Mouse (Mus musculus) spleen, postnatal 14 days (tissue): Measurements from ENCODE around the gene Dnajb8.

Source experiments
- DNase-seq, 2 experiments: peaks; one replicate each; pipeline ENCODE4 v3.0.0; 2021 to 2022; ENCODE audit warnings: low spot score in 2 of 2

Dnajb8 gene

GRCm38 (mm10) chr6:88221968-88222367 is at the start of gene Dnajb8:
Dnajb8 (plus strand) TSS chr6:88222268.
- DNase-seq, result no peak

GRCm38 (mm10) chr6:88174191-88174590 is 47.9 kb upstream of the Dnajb8 start:
- no peak for DNase-seq

- no peak for DNase-seq
Observed at GRCm38 (mm10) chr6:88174676-88175075, 47.4 kb upstream of the Dnajb8 start.

- no peak for DNase-seq
Observed at GRCm38 (mm10) chr6:88184671-88185070, 37.4 kb upstream of the Dnajb8 start.

- no peak for DNase-seq
Observed at GRCm38 (mm10) chr6:88188148-88188547, 33.9 kb upstream of the Dnajb8 start.

GRCm38 (mm10) chr6:88189312-88190042 is 32.6 kb upstream of the Dnajb8 start:
- peak; percentile 39 to 50 for DNase-seq

- no peak for DNase-seq
Observed at GRCm38 (mm10) chr6:88190043-88190309, 32.1 kb upstream of the Dnajb8 start.

GRCm38 (mm10) chr6:88190310-88191023 is 31.6 kb upstream of the Dnajb8 start:
- DNase-seq, result no peak

- DNase-seq, result no peak
Observed at GRCm38 (mm10) chr6:88191024-88191365, 31.1 kb upstream of the Dnajb8 start.

- DNase-seq, result no peak
Observed at GRCm38 (mm10) chr6:88191411-88192070, 30.5 kb upstream of the Dnajb8 start.

GRCm38 (mm10) chr6:88192756-88193155 is 29.3 kb upstream of the Dnajb8 start:
- no peak for DNase-seq

GRCm38 (mm10) chr6:88193433-88194052 is 28.5 kb upstream of the Dnajb8 start, which contains the start of gene Gata2:
Gata2 (plus strand) TSS chr6:88193891.
- no peak for DNase-seq

GRCm38 (mm10) chr6:88194053-88194977 is 27.8 kb upstream of the Dnajb8 start:
- no peak for DNase-seq

- no peak for DNase-seq
Observed at GRCm38 (mm10) chr6:88194978-88195325, 27.1 kb upstream of the Dnajb8 start.

GRCm38 (mm10) chr6:88196054-88196732 is 25.9 kb upstream of the Dnajb8 start:
- DNase-seq, result no peak

- no peak for DNase-seq
Observed at GRCm38 (mm10) chr6:88196733-88197312, 25.2 kb upstream of the Dnajb8 start.

GRCm38 (mm10) chr6:88197313-88198069 is 24.6 kb upstream of the Dnajb8 start:
- no peak for DNase-seq

- DNase-seq, result no peak
Observed at GRCm38 (mm10) chr6:88198070-88198940, 23.8 kb upstream of the Dnajb8 start.
